ENCODE assay signal across 7 mouse cellular contexts in genomic region chr11:75938379-75938906, GRCm38 (mm10). TPM values are rescaled to one million over a fixed set of nuclear protein-coding genes. Genes with fewer than 3 reads are reported as not detected.
A peak's percentile ranks its signal among the peaks of the same experiment; 100 is the strongest.
DNase-seq lines count a peak whose midpoint lies in the region; ATAC-seq lines count a peak whose summit lies in the region.

TSS of gene Rph3al (minus strand) at chr11:75938429.

- H3K27me3 ChIP-seq in embryonic facial prominence, embryonic 15.5 days: no peaks in the 10 kb centered on the region
- H3K27me3 ChIP-seq in intestine, embryonic 14.5 days (replicated peaks; ENCODE audit: control insufficient read depth, insufficient read depth, low read length): no peaks in the 10 kb centered on the region
- no peaks in the 10 kb centered on the region for H3K27me3 ChIP-seq in lung, embryonic 15.5 days

- H3K9me3 ChIP-seq in embryonic facial prominence, embryonic 15.5 days (replicated peaks): no peaks in the 10 kb centered on the region
- H3K9me3 ChIP-seq in intestine, embryonic 14.5 days (ENCODE audit: control insufficient read depth, low read length): no peaks in the 10 kb centered on the region
- no peaks in the 10 kb centered on the region for H3K9me3 ChIP-seq in lung, embryonic 15.5 days

- H3K27ac ChIP-seq in embryonic facial prominence, embryonic 15.5 days (replicated peaks): peak within 1 kb of the TSS; percentile 71
- H3K27ac ChIP-seq in intestine, embryonic 14.5 days (ENCODE audit: low read depth): peak within 1 kb of the TSS; percentile 95
- H3K27ac ChIP-seq in lung, embryonic 15.5 days: peak within 1 kb of the TSS; percentile 87

- peaks cover 39% of the 10 kb centered on the region for H3K4me1 ChIP-seq in embryonic facial prominence, embryonic 15.5 days
- peaks cover 49% of the 10 kb centered on the region for H3K4me1 ChIP-seq in intestine, embryonic 14.5 days (replicated peaks; ENCODE audit: control insufficient read depth, insufficient read depth, low read length)
- H3K4me1 ChIP-seq in lung, embryonic 15.5 days: peaks cover 51% of the 10 kb centered on the region

- WGBS in embryonic facial prominence, embryonic 15.5 days: 47% methylated on average over 6 of the region's 6 CpGs
- 49% methylated on average over 6 of the region's 6 CpGs for WGBS in intestine, embryonic 14.5 days
- WGBS in lung, embryonic 15.5 days: 44% methylated on average over 6 of the region's 6 CpGs

- H3K4me3 ChIP-seq in embryonic facial prominence, embryonic 15.5 days (replicated peaks): no peak within 1 kb of the TSS
- peak within 1 kb of the TSS; percentile 26 for H3K4me3 ChIP-seq in intestine, embryonic 14.5 days (ENCODE audit: low read depth, low read length)
- H3K4me3 ChIP-seq in lung, embryonic 15.5 days: peak within 1 kb of the TSS; percentile 17

- no peak for ATAC-seq in embryonic facial prominence, embryonic 15.5 days (ENCODE audit: insufficient number of reproducible peaks, low FRiP score, low TSS enrichment, low read depth)
- ATAC-seq in intestine, embryonic 14.5 days (replicated peaks; ENCODE audit: low FRiP score, low TSS enrichment, low read depth): no peak
- ATAC-seq in lung, embryonic 15.5 days (ENCODE audit: borderline replicate concordance, extremely low read depth, low FRiP score, low TSS enrichment): no peak
- no peak for ATAC-seq in megakaryocyte-erythroid progenitor cell, adult 5-6 weeks (replicated peaks; ENCODE audit: low FRiP score, low TSS enrichment, poor library complexity, severe bottlenecking)

- no peak within 1 kb of the TSS for H3K9ac ChIP-seq in embryonic facial prominence, embryonic 15.5 days
- peak within 1 kb of the TSS; percentile 37; the same call in 1 of the 2 replicates for H3K9ac ChIP-seq in intestine, embryonic 14.5 days (ENCODE audit: low read length)
- H3K9ac ChIP-seq in lung, embryonic 15.5 days: peak within 1 kb of the TSS; percentile 32

- H3K36me3 ChIP-seq in embryonic facial prominence, embryonic 15.5 days: no peaks in the 10 kb centered on the region
- H3K36me3 ChIP-seq in intestine, embryonic 14.5 days (ENCODE audit: control insufficient read depth, insufficient read depth, low read length): no peaks in the 10 kb centered on the region
- no peaks in the 10 kb centered on the region for H3K36me3 ChIP-seq in lung, embryonic 15.5 days

- no peak within 1 kb of the TSS; the same call in 1 of the 2 replicates for H3K4me2 ChIP-seq in embryonic facial prominence, embryonic 15.5 days (replicated peaks)
- peak within 1 kb of the TSS; percentile 51 for H3K4me2 ChIP-seq in intestine, embryonic 14.5 days (ENCODE audit: low read length)
- peak within 1 kb of the TSS; percentile 43 for H3K4me2 ChIP-seq in lung, embryonic 15.5 days

- DNase-seq in adrenal gland, postnatal 10 days: no peak
- no peak for DNase-seq in intestine, embryonic 14.5 days (ENCODE audit: low spot score)
- DNase-seq in B cell, adult 2 months: no peak
- DNase-seq in spleen, postnatal 14 days (ENCODE audit: low spot score in 2 of 2): no peak

RNA-seq across cellular contexts. Expression of gene Rph3al, which starts in this region (rescaled TPM):
- 10 to 100 TPM; 11.2 to 12.2 TPM for total RNA-seq in adrenal gland, postnatal 10 days (2021)
- 2.7 and 3.6 TPM in 2 replicates for polyA plus RNA-seq in embryonic facial prominence, embryonic 15.5 days (2015; fragmentation: Nextera tagmentation; extraction: Ambion mirVana)
- 17.0 and 21.7 TPM in 2 replicates for polyA plus RNA-seq in intestine, embryonic 14.5 days (2014; fragmentation: Nextera tagmentation; extraction: Ambion mirVana)
- polyA plus RNA-seq in lung, embryonic 15.5 days (2015; fragmentation: Nextera tagmentation; extraction: Ambion mirVana): 6.8 and 7.9 TPM in 2 replicates
- total RNA-seq in megakaryocyte-erythroid progenitor cell, adult 5-6 weeks (2014; fragmentation: Nextera tagmentation): 7.2 and 8.3 TPM in 2 replicates
- total RNA-seq in megakaryocyte-erythroid progenitor cell, adult 5-6 weeks (2017): 1.1 and 2.7 TPM in 2 replicates
